Mouse (Mus musculus): ENCODE results near the gene Dock11. TPM values are rescaled to one million over a fixed set of nuclear protein-coding genes. Genes with fewer than 3 reads are reported as not detected.

Gene Dock11
- 55.2 TPM for polyA plus RNA-seq (2017; shearing (Covaris generic))

DNA sequence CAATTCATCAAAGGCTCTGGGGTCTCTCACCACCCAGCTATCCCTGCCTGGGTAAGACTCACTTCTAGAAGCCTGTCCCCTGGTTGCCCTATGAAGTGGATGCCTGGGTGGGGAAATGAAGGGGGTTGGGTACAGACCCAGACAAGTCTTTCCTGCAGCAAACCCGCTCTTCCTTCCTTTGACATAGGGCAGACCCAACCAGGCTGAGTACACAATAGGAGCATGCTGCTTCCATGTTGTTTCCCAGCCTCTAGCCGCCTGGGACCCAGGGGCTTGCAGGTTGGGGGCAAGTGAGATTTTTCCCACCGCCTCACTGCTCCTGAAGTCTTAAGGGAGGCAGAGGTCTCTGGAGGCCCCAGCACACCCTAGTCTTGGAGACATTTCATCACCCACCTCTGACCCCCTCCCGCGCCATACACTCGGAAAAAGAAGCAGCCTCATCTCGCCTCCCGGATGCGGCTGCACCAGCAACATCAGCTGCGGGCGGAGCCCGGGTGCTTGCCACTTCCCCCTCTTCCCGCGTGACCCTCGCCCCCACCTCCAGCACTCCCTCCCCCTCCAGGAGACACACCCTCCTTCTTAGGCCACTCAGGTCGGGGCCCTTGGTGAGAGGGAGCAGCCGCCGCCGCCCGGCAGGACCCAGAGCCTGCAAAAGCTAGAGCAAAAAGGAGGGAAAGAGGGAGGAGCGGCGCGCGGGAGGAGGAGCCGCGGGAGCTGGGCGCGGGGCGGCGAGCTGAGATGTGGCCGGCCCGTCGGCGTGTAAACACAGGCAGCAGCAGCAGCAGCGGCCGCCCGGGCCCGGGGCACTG lies at the start of gene Dock11:
Dock11 (plus strand) TSS at position 746 of the 809 bp plus-strand sequence.

DNA sequence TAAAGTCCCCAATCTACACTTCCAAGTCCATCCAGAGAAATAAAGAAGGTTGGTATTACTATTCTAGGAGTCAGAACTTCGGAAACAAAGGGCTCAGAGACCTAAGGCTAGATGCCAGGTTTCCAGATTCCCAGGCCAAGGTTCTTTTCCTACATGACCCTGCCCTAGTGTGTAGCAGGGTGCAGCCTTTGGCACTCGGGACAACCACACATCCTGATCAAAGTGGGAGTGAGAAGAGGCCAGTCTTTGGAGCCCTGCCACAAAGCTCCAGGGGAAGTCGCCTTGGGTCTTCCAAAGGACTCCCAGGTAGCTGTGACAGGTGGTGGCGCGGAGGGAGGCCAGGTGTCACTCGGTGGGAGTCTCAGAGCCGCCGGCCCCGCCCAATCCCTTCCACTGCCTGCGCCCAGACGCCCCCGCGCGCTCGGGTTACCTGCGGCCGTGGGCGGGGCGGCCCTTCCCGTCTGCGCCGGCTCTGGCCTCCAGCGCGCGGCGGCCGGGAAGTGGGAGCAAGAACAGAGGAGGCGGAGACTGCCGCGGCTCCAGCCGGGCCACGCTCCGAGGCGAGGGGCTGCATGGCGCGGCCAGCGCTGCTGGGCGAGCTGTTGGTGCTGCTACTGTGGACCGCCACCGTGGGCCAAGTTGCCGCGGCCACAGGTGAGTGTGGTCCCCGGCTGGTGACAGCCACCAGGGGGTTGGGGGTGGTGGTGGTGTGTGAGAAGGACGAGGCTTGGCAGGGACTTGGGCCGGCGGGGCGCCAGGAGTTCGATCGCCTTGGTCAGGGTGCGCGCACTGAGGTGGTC lies 223.2 kb downstream of the Dock11 start, which contains the start of gene Il13ra1:
Il13ra1 (plus strand) TSS at position 489 of the 800 bp plus-strand sequence.

Other genes starting within 250 kb of the Dock11 start
- 3.5 TPM for gene Il13ra1, start 223.3 kb downstream of the Dock11 start, polyA plus RNA-seq (2017; shearing (Covaris generic))